Mouse (Mus musculus): Measurements from ENCODE around the gene Sigmar1.

Gene Sigmar1

GRCm38 (mm10) chr4:41756440-41756839 lies 483 bp upstream of the Sigmar1 start:
- no peak for DNase-seq (ENCODE audit: low spot score)

DNA sequence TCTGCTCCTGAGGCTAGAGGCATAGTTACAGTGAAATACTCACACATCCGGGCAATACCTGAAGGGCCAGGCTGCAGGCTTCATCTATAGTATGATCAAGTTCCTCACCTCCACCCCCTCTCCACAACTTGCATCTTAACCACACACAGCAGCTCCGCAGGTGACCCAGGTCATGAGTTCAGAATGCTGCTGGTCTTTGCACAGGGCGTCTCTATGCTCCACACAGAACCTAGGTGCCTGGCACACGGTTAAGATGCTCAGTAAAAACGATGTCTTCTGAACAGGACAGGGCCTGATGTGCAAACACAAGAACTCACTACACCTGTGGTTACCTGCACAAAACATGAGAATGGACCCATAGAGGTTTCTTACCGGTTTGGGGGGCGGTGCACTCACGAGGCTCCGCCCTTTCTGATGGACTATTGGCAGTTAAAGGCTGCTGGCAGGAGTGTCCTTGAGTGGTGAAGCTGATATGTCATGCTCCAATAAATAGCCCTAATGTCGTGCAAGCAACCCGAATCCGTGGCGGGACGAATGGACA lies 1.1 kb downstream of the Sigmar1 start, which contains the start of gene Galt:
Gene Galt, plus strand, starts transcription at position 432 of the 541 bp plus-strand sequence.
- no peak for DNase-seq (ENCODE audit: low spot score)

GRCm38 (mm10) chr4:41745021-41745420 lies 10.9 kb downstream of the Sigmar1 start:
- no peak for DNase-seq (ENCODE audit: low spot score)

DNA sequence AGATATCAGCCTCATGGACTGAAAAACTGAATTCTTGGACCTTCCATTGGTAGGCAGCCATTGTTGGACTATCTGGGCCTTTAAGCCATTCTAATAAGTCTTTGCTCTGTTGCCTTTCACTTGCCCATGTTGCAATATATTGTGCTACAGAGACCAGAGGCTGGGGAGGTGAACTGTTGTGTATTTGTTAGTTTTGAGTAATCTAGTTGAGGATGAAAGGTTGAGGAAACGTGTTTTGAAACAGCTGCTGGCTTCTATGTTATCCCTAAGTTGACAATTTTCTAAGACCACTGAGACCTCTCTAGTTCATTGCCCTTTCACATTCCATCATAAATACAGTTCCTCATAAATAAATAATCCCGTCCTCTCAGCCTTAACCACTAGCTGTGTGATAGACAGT lies 11.8 kb downstream of the Sigmar1 start:
- no peak for DNase-seq (ENCODE audit: low spot score)

GRCm38 (mm10) chr4:41741158-41741560 lies 14.8 kb downstream of the Sigmar1 start:
- DNase-seq (ENCODE audit: low spot score) = peak; percentile 85

DNA sequence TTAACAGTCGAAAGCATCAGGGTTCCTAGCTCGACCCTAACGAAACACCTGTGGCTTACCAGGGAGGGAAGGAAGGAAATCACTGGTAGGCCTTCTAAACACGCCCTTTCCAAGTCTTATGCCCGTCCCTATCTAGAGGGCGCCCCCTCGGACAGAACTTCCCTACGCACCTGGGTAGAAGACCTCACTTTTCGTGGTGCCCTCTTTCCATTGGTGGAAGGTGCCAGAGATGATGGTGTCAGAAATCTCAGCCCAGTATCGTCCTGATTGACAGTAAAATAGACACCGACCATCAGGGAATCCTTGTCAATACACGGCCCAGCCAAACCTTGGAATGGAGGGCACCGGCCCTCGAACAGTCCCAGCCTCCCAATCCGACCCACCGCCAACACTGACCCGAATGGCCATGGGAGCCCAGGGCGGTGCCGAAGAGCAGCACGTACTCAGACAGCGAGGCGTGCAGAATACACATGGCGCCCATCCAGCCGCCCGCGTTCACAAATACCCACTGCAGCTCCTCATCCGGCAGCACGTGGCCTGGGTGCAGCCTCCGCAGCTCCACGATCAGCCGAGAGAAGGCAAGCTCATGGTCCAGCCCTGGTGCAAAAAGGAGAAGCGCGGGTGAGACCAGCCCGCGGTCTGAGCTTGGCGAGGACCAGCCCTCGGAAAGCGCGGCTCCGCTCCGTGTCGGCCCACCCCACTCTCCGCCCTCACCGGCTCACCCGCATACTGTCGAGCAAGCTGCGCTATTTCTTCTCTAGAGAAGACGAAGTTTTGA lies 15.4 kb downstream of the Sigmar1 start:
- no peak for DNase-seq (ENCODE audit: low spot score)

DNA sequence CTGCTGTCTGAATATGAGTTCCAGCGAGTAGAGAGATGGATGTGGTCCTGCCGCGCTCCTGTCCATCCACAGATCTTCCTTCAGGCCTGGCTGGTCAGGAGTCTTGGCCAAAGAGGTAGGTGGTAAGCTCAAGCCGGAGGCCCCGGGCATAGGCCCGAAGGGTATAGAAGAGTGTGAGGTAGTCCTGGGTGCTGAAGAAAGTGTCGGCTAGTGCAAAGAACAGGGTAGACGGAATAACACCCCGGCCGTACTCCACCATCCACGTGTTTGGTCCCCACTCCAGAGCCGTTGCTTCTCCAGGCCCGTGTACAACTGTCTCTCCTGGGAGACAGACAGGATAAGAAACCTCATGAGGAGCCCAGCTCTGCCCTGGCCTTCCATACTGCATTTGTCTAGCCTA lies 16.7 kb downstream of the Sigmar1 start:
- no peak for DNase-seq (ENCODE audit: low spot score)

- DNase-seq (ENCODE audit: low spot score) = no peak
These were observed 17.7 kb downstream of the Sigmar1 start for GRCm38 (mm10) chr4:41738256-41738603.

GRCm38 (mm10) chr4:41737602-41738255 lies 18.2 kb downstream of the Sigmar1 start:
- DNase-seq (ENCODE audit: low spot score) = peak; percentile 55

- no peak for DNase-seq (ENCODE audit: low spot score)
These were observed 24.7 kb downstream of the Sigmar1 start, which contains the start of gene Arid3c for GRCm38 (mm10) chr4:41731052-41731765. Gene Arid3c (minus strand): TSS chr4:41731142.

DNA sequence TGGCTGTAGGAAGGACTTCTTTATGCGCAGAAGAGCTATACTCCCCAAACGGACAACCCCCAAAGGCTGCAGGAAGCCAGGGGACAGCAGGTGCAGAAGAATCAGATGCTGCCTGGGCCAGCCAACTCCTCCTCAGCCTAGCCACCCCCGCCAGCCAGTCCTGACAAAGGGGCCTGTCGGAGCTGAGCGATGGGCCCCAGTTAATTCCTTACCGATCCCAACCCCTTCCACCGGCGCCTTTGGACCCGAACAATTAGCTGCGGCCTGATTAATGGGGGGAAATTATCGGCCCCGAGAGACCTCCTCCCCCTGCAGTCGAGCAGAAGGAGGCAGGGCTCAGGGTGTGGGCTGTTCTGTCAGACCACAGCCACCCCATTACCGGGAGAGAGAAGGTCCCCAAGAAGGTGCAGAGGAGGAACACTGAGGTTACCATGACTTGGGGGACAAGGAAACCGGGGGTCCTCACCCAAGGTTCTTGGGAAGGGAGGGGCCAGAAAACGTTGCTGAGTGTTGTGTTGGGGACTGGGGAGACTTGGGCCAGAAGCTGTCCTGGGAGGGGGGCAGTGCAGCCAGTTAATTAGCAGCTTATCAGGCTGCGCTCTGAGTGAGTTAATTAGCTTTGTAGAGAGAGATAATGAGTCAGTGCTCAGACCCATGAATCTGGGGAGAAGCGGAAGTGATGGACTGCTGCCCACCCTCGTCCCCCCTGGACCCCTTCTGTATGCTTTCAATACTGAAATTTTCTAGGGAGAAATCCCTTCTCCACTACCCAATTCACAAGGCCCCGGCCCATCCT lies 28.9 kb downstream of the Sigmar1 start:
- no peak for DNase-seq (ENCODE audit: low spot score)

DNA sequence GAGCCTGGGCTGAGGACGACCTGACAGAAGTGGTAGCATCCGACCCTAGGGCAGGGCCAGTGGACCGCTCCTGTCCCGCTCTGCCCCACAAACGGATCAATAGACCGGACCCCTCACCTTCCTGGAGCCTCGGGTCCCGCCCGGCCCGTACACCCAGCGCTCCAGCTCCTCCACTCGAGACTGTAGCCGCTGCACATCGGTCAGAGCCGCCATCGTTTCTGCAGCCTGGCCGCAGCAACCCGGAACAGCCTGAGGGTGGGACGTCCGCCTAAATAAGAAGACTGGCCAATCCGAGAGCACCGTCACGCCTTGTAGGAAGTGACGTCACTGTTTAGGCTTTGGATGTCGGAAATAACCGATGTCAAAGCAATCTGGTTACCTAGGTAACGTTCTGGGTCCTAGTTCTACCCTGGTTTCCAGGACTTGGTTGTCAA lies 33.0 kb downstream of the Sigmar1 start, which contains the start of gene Dctn3:
Gene Dctn3, minus strand, starts transcription at position 253 of the 434 bp plus-strand sequence.
- peak; percentile 75 for DNase-seq (ENCODE audit: low spot score)

- no peak for DNase-seq (ENCODE audit: low spot score)
These were observed 39.1 kb downstream of the Sigmar1 start for GRCm38 (mm10) chr4:41716834-41717233.

DNA sequence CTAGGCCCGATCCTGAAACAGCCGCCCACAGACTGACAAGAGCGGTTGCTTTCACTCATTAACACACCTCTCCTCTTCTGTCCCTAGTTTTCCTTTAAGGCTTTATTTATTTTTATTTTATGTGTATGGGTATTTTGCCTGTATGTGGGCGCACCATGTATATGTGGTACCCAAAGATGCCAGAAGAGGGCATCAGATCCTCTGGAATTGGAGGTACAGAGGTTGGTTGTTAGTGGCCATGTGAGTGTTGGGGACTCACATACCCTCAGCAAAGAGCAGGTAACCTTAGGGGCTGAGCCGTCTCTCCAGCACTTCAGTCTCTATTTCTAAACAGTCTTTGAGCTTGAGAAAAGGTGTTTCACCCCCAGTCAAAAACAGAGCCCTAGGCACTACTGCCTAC lies 40.4 kb downstream of the Sigmar1 start:
- no peak for DNase-seq (ENCODE audit: low spot score)

- DNase-seq (ENCODE audit: low spot score) = no peak
These were observed 40.9 kb downstream of the Sigmar1 start for GRCm38 (mm10) chr4:41715082-41715481.

DNA sequence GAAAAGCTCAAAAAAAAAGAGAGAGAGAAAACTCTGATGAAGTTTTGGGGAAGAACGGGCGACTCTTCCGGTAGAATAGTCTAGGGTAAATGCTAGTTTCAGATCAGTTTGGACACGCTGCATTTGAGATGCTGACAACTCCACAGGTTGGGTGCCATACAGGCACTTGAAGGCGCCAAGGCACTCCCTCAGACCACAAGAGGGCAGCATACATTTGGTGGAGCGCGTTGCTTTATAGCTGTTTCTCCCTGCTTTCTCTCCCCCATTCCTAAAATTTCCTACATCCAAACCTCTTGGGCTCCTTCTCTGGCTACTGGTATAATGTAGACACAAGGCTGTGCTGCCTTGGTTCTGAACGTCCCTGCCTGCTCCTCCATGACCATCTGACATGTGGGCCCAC lies 41.7 kb downstream of the Sigmar1 start:
- peak; percentile 60 for DNase-seq (ENCODE audit: low spot score)

GRCm38 (mm10) chr4:41713197-41714067 lies 42.5 kb downstream of the Sigmar1 start, which contains the start of gene Rpp25l:
Gene Rpp25l (minus strand): TSS chr4:41713534.
- DNase-seq (ENCODE audit: low spot score) = peak; percentile 82

DNA sequence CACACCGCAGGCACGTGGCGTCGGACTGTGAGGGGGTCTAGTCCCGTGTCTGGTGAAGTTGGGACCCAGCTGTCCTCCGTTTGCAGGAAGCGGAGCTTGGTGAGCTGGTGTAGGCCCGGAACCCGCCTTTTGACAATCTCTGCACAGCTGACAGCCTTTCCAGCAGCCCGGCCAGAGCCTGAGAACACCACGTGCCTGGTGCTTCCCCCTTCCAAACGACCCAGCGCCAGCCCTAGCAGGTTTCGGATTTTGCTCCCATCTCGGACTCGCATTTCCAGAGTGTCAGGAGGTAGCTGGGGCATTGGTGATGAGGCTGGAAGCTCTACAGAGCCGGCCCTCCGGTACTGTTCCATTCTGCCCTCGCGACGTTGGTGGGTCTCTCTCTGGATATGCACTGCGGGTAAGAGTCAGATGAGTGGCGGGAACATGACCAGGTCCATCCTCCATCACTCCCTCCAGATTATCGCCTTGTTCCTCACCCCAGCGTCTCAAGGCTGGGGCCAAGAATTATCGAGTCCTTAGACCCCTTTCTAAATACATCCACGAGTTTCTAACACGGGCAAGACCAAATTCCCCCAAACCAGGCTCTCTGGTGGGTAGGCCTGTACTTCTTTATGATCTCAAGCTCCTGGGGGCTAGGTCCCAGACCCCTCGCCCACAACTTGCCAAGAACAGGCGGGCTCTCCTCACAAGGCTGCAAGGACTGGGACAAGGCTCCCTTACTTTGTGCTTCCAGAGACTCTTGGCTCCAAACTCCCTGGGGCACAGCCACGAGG lies 43.3 kb downstream of the Sigmar1 start:
- DNase-seq (ENCODE audit: low spot score) = no peak

GRCm38 (mm10) chr4:41711705-41712375 lies 44.1 kb downstream of the Sigmar1 start:
- no peak for DNase-seq (ENCODE audit: low spot score)
